Mouse (Mus musculus): ENCODE measurements around the gene Btbd3. TPM values are rescaled to one million over a fixed set of nuclear protein-coding genes. Genes with fewer than 3 reads are reported as not detected.

Btbd3 gene
- total RNA-seq, 4 experiments from 2014 or later = 7.3 to 9.6 (median 8.1) TPM

GRCm38 (mm10) chr2:138515531-138515930, 259.2 kb downstream of the Btbd3 start:
- DNase-seq (ENCODE audit: low spot score in 2 of 2) = no peak

- no peak for DNase-seq (ENCODE audit: low spot score in 2 of 2)
Measured at GRCm38 (mm10) chr2:138528461-138528860, 272.1 kb downstream of the Btbd3 start.

DNA sequence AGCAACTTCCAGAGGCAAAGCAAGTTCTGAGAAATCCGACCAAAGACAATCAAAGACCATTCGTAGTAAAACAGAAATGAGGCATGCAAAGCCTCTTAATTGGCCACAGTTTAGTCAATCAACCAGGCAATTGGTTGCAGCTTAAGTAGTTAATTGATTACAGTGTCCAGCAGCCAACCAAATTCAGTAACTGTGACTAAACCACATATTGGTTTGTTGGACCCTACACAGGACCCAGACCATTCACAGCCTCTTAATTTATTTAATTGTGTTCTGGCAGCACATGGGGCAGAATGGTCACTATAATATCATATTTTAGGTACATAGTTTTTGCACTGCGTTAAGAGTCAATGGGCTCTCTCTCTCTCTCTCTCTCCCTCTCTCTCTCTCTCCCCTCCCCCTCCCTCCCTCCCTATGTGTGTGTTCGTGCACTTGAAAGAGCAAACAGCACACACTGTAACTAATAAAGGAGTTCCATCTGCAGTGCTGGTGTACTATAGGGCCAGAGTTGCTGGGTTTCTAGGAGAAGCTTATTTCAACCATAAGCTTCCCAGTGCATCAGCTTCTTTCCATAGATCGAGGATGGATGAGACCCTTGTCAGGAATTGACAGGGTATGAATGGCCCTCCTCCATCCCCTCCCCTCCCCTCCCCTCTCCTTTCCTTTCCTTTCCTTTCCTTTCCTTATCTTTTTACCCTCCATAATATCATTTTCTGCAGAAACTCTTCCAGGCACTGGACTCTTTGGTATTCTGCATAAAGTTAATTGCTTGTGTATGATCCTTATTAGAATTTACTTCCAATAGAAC, 275.0 kb downstream of the Btbd3 start:
- DNase-seq (ENCODE audit: low spot score in 2 of 2) = no peak

DNA sequence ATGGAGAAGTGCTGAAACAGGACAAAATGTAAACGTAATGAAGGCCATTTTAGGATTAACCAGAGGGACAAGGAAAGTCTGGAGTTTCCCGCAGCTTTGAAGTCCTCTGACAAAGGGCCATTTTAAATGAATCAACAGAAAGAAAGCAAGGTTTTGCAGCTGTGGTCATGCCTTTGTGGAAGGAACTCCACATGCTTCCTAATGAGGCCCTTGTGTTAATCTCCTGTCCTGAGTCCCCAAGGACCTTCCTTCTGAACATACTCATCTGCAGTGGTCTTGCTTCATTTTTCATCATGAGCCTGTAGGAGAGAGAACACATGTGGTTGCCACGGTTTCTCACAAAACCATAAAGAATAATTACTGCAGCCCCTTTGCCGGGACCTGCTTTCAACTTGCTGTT, 275.6 kb downstream of the Btbd3 start:
- no peak for DNase-seq (ENCODE audit: low spot score in 2 of 2)

- DNase-seq (ENCODE audit: low spot score in 2 of 2) = no peak
Measured at GRCm38 (mm10) chr2:138539655-138540054, 283.3 kb downstream of the Btbd3 start.

GRCm38 (mm10) chr2:138548990-138549389, 292.6 kb downstream of the Btbd3 start:
- no peak for DNase-seq (ENCODE audit: low spot score in 2 of 2)

- no peak for DNase-seq (ENCODE audit: low spot score in 2 of 2)
Measured at GRCm38 (mm10) chr2:138551516-138551915, 295.2 kb downstream of the Btbd3 start.

DNA sequence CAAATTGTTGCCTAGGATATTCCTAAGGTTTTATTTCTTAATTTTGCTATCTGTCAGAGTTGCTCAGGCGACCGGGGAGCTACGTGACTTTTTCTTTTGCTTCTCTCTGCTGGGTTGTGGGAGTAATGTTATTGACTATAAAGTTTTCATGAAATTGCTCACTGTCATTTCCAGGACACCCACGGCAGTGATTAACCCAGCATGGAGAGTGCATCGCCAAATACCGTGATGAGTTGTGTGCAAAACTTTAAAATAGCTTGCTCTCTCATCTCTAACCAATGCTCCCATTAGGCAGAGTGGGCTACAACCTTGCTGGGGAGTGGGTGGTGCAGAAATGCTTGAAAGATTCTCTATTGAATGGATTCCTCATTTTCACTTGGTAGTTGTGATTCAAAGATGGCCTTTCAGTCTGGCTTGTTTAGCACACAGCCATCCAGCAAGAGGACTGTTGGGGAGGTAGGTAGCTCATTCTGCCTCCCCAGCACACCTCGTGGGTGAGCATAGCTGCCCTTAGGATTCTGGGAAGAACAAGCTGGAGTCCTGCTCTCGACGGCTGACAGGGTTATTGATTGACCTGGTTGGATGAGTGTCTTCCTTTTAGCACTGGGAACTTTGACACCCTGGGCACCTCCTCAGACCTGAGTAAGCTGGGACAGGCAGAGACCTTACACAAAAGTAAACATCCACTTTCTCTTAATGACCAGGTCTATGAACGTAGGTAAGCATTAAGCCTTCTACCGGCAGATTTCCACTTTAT, 298.9 kb downstream of the Btbd3 start:
- DNase-seq (ENCODE audit: low spot score in 2 of 2) = no peak

DNA sequence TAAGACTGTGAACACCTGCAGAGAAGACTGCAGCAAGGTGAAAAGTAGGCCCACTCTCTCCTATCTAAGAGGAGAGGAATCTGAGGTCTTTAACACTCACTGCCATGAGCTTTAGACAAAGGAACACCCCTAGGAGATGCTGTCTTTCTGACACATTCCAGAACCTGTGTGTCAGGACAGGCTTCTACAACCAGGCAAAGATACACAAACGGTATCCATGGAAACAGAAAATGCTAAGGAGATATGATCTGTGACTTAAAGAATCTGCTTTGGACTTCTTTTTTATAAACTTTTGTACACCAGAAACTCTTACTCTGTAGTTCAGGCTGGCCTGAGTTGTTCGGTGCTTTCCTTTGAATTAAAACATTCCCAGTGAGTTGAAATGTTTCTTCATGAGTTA, 329.6 kb downstream of the Btbd3 start:
- no peak for DNase-seq (ENCODE audit: low spot score in 2 of 2)

DNA sequence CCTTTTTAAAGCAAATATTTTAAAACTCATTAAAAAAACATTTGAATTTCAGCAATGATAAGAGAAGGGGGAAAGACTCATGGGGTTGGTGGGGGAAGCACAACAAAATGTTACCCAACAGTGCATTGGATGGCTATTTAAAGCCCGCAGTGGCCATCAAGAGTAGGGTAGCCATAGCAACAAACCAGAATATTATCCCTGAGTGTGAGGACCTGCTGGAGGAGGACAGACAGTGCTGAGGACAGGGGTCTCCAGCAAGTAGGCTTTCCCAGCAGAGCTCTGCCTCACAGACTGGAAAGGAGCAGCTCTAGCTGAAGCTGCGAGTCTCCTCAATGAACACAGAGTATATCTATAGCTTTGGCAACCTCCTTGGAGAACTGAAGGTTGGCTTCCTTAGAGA, 331.0 kb downstream of the Btbd3 start:
- no peak for DNase-seq (ENCODE audit: low spot score in 2 of 2)

GRCm38 (mm10) chr2:138587795-138588545, 331.6 kb downstream of the Btbd3 start:
- DNase-seq (ENCODE audit: low spot score in 2 of 2) = no peak

GRCm38 (mm10) chr2:138589105-138589504, 332.7 kb downstream of the Btbd3 start:
- no peak for DNase-seq (ENCODE audit: low spot score in 2 of 2)

GRCm38 (mm10) chr2:138590307-138590706, 333.9 kb downstream of the Btbd3 start:
- DNase-seq (ENCODE audit: low spot score in 2 of 2) = no peak

DNA sequence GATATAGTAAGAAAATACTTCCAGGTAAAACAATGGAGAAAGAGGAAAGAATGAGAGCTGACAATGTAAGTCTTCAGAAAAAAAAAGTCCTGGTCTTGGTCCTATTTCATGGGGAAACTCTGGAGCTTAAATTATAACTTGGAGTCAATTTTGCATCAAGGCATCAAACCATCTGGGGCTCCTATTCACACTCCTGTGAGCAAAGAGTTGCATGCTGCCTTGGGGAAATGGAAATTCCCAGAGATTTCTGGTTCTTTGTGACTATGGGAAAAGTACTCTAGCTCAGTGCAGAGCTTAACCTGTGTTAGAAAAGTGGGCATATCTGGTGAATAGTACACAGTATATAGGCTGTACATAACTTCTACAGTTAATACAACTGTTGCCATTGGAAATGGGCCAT, 356.0 kb downstream of the Btbd3 start:
- no peak for DNase-seq (ENCODE audit: low spot score in 2 of 2)

DNA sequence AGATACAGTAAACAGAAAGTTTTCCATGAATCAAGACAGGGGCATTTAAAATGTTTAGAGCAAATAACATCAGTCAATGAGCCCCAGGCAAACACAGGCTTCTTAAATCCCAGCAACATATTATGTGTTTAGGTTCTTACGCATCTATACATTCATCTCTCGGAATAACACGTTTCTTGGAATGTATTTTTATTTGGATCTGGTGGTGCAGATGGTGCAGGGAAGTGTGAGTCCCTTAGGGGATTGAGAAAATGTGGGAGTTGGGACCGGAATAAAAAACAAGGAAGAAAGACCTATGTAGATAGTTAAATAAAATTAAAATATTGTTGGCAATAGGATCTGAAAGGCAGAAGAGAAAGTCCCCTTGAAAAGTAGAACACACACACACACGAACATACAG, 361.1 kb downstream of the Btbd3 start:
- no peak for DNase-seq (ENCODE audit: low spot score in 2 of 2)
